Comparison of ENCODE assay signal across 8 mouse cellular contexts in the genomic region with DNA sequence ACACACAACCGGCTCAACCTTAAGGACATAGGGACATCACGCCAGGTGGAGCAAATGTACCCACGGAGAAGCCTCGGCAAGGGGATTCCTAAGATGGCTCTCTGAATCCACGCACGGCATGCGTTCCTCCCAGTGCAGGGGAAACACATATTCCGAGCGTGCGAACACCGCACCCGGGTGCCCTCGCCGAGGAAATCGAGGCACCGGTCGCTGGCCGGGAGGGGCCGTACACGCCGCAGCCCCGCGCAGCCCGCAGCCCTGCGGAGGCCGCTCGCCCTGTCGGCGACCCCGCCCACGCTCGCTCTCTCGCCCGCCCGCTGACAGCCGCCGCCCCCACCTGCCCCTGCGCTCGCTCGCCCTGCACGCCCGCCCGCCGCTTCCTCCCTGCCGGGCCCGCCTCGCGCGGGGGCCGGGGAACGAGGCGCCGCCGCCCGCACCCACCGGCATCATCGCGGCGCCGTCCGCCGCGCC. TPM values are rescaled to one million over a fixed set of nuclear protein-coding genes. Genes with fewer than 3 reads are reported as not detected.
DNase-seq lines count a peak whose midpoint lies in the region; ATAC-seq and TF ChIP-seq lines count a peak whose summit lies in the region.

No protein-coding gene starts in this region.

- H3K4me2 ChIP-seq in embryonic facial prominence, embryonic 12.5 days (replicated peaks), result peak overlapping the region; percentile 87
- peak overlapping the region; percentile 93 for H3K4me2 ChIP-seq in kidney, embryonic 14.5 days (replicated peaks; ENCODE audit: low read depth, low read length)
- H3K4me2 ChIP-seq in liver, postnatal 0 days (ENCODE audit: low read depth, low read length), result peak overlapping the region; percentile 87
- H3K4me2 ChIP-seq in neural tube, embryonic 13.5 days, result peak overlapping the region; percentile 79

- peak; percentile 70 to 71 for DNase-seq in thymus, adult 18-20 months
- DNase-seq in thymus, postnatal 0 days (ENCODE audit: low spot score), result no peak
- peak; percentile 66 to 69 for DNase-seq in heart, adult 9 months (ENCODE audit: low spot score in 2 of 2)
- DNase-seq in liver, postnatal 0 days, result peak; percentile 81
- peak; percentile 70 to 74 for DNase-seq in thymus, postnatal 10 days (ENCODE audit: low spot score in 2 of 2)

- H3K9ac ChIP-seq in embryonic facial prominence, embryonic 12.5 days, result peak overlapping the region; percentile 87
- peak overlapping the region; percentile 81 for H3K9ac ChIP-seq in kidney, embryonic 14.5 days (ENCODE audit: low read depth, low read length)
- H3K9ac ChIP-seq in liver, postnatal 0 days (replicated peaks), result peak overlapping the region; percentile 75
- peak overlapping the region; percentile 90 for H3K9ac ChIP-seq in neural tube, embryonic 13.5 days

- H3K27ac ChIP-seq in embryonic facial prominence, embryonic 12.5 days, result peak overlapping the region; percentile 75
- peak overlapping the region; percentile 65; the same call in 1 of the 2 replicates for H3K27ac ChIP-seq in kidney, embryonic 14.5 days (ENCODE audit: low read depth, low read length)
- peak overlapping the region; percentile 93 for H3K27ac ChIP-seq in liver, postnatal 0 days (ENCODE audit: low read depth)
- H3K27ac ChIP-seq in neural tube, embryonic 13.5 days (replicated peaks), result peak overlapping the region; percentile 95

- no peak for TF ChIP-seq EP300 in liver, postnatal 0 days (IDR thresholded peaks at IDR 0.05; ENCODE audit: low read depth)

- peaks cover 4% of the 10 kb centered on the region; the same call in 1 of the 2 replicates for H3K4me1 ChIP-seq in embryonic facial prominence, embryonic 12.5 days
- peaks cover 11% of the 10 kb centered on the region; the same call in 1 of the 2 replicates for H3K4me1 ChIP-seq in kidney, embryonic 14.5 days (ENCODE audit: control insufficient read depth, insufficient read depth, low read length)
- H3K4me1 ChIP-seq in liver, postnatal 0 days (ENCODE audit: insufficient read depth), result peaks cover 17% of the 10 kb centered on the region
- peaks cover 20% of the 10 kb centered on the region for H3K4me1 ChIP-seq in neural tube, embryonic 13.5 days (replicated peaks)

- peak; percentile 59 for ATAC-seq in embryonic facial prominence, embryonic 12.5 days (ENCODE audit: insufficient number of reproducible peaks, insufficient read depth, low FRiP score, low TSS enrichment)
- peak; percentile 59 for ATAC-seq in kidney, embryonic 14.5 days (ENCODE audit: low FRiP score, low TSS enrichment)
- ATAC-seq in liver, postnatal 0 days, result peak; percentile 58
- peak; percentile 74 for ATAC-seq in neural tube, embryonic 13.5 days (ENCODE audit: low read depth)

- H3K9me3 ChIP-seq in embryonic facial prominence, embryonic 12.5 days, result no peaks in the 10 kb centered on the region
- no peaks in the 10 kb centered on the region for H3K9me3 ChIP-seq in kidney, embryonic 14.5 days (ENCODE audit: control insufficient read depth, low read length)
- no peaks in the 10 kb centered on the region for H3K9me3 ChIP-seq in liver, postnatal 0 days (ENCODE audit: low read length)
- H3K9me3 ChIP-seq in neural tube, embryonic 13.5 days, result no peaks in the 10 kb centered on the region

- H3K4me3 ChIP-seq in embryonic facial prominence, embryonic 12.5 days, result peak overlapping the region; percentile 78
- H3K4me3 ChIP-seq in kidney, embryonic 14.5 days (ENCODE audit: low read length), result peak overlapping the region; percentile 74
- peak overlapping the region; percentile 73 for H3K4me3 ChIP-seq in liver, postnatal 0 days (ENCODE audit: low read depth, low read length)
- peak overlapping the region; percentile 78 for H3K4me3 ChIP-seq in neural tube, embryonic 13.5 days

- 1% methylated on average over 36 of the region's 63 CpGs for WGBS in embryonic facial prominence, embryonic 12.5 days
- WGBS in kidney, embryonic 14.5 days, result under 1% methylated on average over 53 of the region's 63 CpGs
- under 1% methylated on average over 45 of the region's 63 CpGs for WGBS in liver, postnatal 0 days (ENCODE audit: insufficient replicate concordance)
- under 1% methylated on average over 63 of the region's 63 CpGs for WGBS in neural tube, embryonic 13.5 days

- H3K36me3 ChIP-seq in embryonic facial prominence, embryonic 12.5 days, result no peaks in the 10 kb centered on the region
- no peaks in the 10 kb centered on the region for H3K36me3 ChIP-seq in kidney, embryonic 14.5 days (ENCODE audit: control insufficient read depth, insufficient read depth, low read length)
- no peaks in the 10 kb centered on the region for H3K36me3 ChIP-seq in liver, postnatal 0 days (replicated peaks; ENCODE audit: insufficient read depth, low read length)
- H3K36me3 ChIP-seq in neural tube, embryonic 13.5 days, result no peaks in the 10 kb centered on the region

- TF ChIP-seq CTCF in liver, postnatal 0 days (IDR thresholded peaks at IDR 0.05; ENCODE audit: low read depth), result no peak

- H3K27me3 ChIP-seq in embryonic facial prominence, embryonic 12.5 days, result 0 out of 2 replicates have a peak, but pooled peaks cover 11% of the 10 kb centered on the region
- no peaks in the 10 kb centered on the region for H3K27me3 ChIP-seq in kidney, embryonic 14.5 days (ENCODE audit: control insufficient read depth, insufficient read depth, low read length)
- H3K27me3 ChIP-seq in liver, postnatal 0 days (ENCODE audit: insufficient read depth, low read length), result no peaks in the 10 kb centered on the region
- H3K27me3 ChIP-seq in neural tube, embryonic 13.5 days, result peaks cover 31% of the 10 kb centered on the region

RNA-seq across cellular contexts. Expression of a gene that starts 0.5 kb away (rescaled TPM):
- polyA plus RNA-seq in thymus, postnatal 0 days (2015; fragmentation: Nextera tagmentation; extraction: Ambion mirVana), result 17.0 and 18.3 TPM in 2 replicates
- polyA plus RNA-seq in embryonic facial prominence, embryonic 12.5 days (2016; fragmentation: Nextera tagmentation; extraction: Ambion mirVana), result 13.5 and 14.1 TPM in 2 replicates
- 13.6 and 20.6 TPM in 2 replicates for polyA plus RNA-seq in kidney, embryonic 14.5 days (2014; fragmentation: Nextera tagmentation; extraction: Ambion mirVana)
- polyA plus RNA-seq in liver, postnatal 0 days (2015; fragmentation: Nextera tagmentation; extraction: Ambion mirVana), result 4.3 and 4.5 TPM in 2 replicates
- polyA plus RNA-seq in neural tube, embryonic 13.5 days (2015; fragmentation: Nextera tagmentation; extraction: Ambion mirVana), result 24.1 and 26.9 TPM in 2 replicates

RNA-seq across cellular contexts. Expression of a gene that starts 59.3 kb away (rescaled TPM):
- 879 and 927 TPM in 2 replicates for polyA plus RNA-seq in thymus, postnatal 0 days (2015; fragmentation: Nextera tagmentation; extraction: Ambion mirVana)
- 617 and 661 TPM in 2 replicates for polyA plus RNA-seq in embryonic facial prominence, embryonic 12.5 days (2016; fragmentation: Nextera tagmentation; extraction: Ambion mirVana)
- polyA plus RNA-seq in kidney, embryonic 14.5 days (2014; fragmentation: Nextera tagmentation; extraction: Ambion mirVana), result 689 and 1,049 TPM in 2 replicates
- 676 and 694 TPM in 2 replicates for polyA plus RNA-seq in liver, postnatal 0 days (2015; fragmentation: Nextera tagmentation; extraction: Ambion mirVana)
- polyA plus RNA-seq in neural tube, embryonic 13.5 days (2015; fragmentation: Nextera tagmentation; extraction: Ambion mirVana), result 737 and 818 TPM in 2 replicates
